Mouse (Mus musculus): Measurements from ENCODE around the gene Mcrip1.
"Not testable (repeated sequence)": the region's sequence is repeated elsewhere in the genome, so short reads cannot be mapped to it uniquely, and the experiment has no call there.

DNA sequence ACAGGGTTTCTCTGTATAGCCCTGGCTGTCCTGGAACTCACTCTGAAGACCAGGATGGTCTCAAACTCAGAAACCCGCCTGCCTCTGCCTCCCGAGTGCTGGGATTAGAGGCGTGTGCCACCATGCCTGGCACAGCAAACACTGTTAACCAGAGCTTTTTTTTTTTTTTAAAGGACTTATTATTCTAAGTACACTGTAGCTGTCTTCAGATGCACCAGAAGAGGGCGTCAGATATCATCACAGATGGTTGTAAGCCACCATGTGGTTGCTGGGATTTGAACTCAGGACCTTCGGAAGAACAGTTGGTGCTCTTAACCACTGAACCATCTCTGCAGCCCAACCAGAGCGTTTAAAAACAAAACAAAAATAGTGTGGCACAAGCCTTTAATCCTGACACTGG lies 9.3 kb upstream of the Mcrip1 start:
- 0 out of 2 replicates have a peak, but pooled peaks have one; percentile 2 for TF ChIP-seq CTCF (conservative IDR thresholded peaks at IDR 0.05; ENCODE audit: low read length)
- TF ChIP-seq NANOG, POU5F1 (IDR thresholded peaks at IDR 0.05; ENCODE audit: borderline replicate concordance, low read length): not testable (repeated sequence)

All from E14TG2a.4 (cell line).